Mouse (Mus musculus) liver, embryonic 14.5 days (tissue): ENCODE data around the gene Cldn9.

ENCODE experiments used
- CTCF ChIP-seq: IDR thresholded peaks from 2 replicates; pipeline ENCODE4 v1.5.1; 2016; ENCODE audit warnings: antibody characterized with exemption, low read depth, control low read depth
- EP300 ChIP-seq: IDR thresholded peaks from 2 replicates; pipeline ENCODE4 v1.6.1; 2016; ENCODE audit warnings: antibody characterized with exemption, low read depth

GRCm38 (mm10) chr17:23682092-23682491, 1.7 kb downstream of the Cldn9 start:
- TF ChIP-seq EP300 (no peak), CTCF (no peak)
